Mouse (Mus musculus) heart, embryonic 16.5 days (tissue): Measurements from ENCODE around the gene Gnb4. TPM values are rescaled to one million over a fixed set of nuclear protein-coding genes. Genes with fewer than 3 reads are reported as not detected.

ENCODE experiments used
- polyA plus RNA-seq: library from polyadenylated mRNA; unstranded; fragments of >200 nt; fragmentation: Nextera tagmentation; extraction: Ambion mirVana; gene quantifications from 2 replicates; pipeline ENCODE4 v1.2.1, GENCODE M21; 2015

Gene Gnb4
- polyA plus RNA-seq, 1 experiment from 2014 or later: 56.3 TPM

Other genes starting within 250 kb of the Gnb4 start
- 6.6 and 7.8 TPM in 2 replicates for gene Pik3ca, start 218.9 kb downstream of the Gnb4 start, polyA plus RNA-seq
- gene Kcnmb3, start 124.4 kb downstream of the Gnb4 start, polyA plus RNA-seq: 0.11 TPM in 1 of 2 replicates, not detected in the other
- gene Zfp639, start 106.3 kb downstream of the Gnb4 start, polyA plus RNA-seq: 26.7 and 31.1 TPM in 2 replicates
- gene Mfn1, start 87.1 kb downstream of the Gnb4 start, polyA plus RNA-seq: 90.8 and 92.9 TPM in 2 replicates
- gene Actl6a, start 89.7 kb upstream of the Gnb4 start, polyA plus RNA-seq: 91.7 and 96.9 TPM in 2 replicates
- gene Ndufb5, start 120.4 kb upstream of the Gnb4 start, polyA plus RNA-seq: 621 and 623 TPM in 2 replicates
- gene Mrpl47, start 121.0 kb upstream of the Gnb4 start, polyA plus RNA-seq: 34.0 and 35.0 TPM in 2 replicates
- gene Usp13, start 201.0 kb upstream of the Gnb4 start, polyA plus RNA-seq: 58.1 and 63.2 TPM in 2 replicates